Mouse (Mus musculus) lung, adult 2 months (tissue): Measurements from ENCODE around the gene Hoxa4.

Source experiments
- CTCF ChIP-seq: fragments of 200-500 bp; IDR thresholded peaks from 2 replicates; pipeline ENCODE4 v1.5.1; 2011; ENCODE audit warnings: mild to moderate bottlenecking, low read length, control low read depth; ENCODE audit not compliant: insufficient read depth
- POLR2A ChIP-seq: fragments of 200-500 bp; IDR thresholded peaks from 2 replicates; pipeline ENCODE4 v1.6.1; 2011; ENCODE audit warnings: low read depth, mild to moderate bottlenecking, control low read depth, low read length, borderline replicate concordance; ENCODE audit errors: extremely low read depth

DNA sequence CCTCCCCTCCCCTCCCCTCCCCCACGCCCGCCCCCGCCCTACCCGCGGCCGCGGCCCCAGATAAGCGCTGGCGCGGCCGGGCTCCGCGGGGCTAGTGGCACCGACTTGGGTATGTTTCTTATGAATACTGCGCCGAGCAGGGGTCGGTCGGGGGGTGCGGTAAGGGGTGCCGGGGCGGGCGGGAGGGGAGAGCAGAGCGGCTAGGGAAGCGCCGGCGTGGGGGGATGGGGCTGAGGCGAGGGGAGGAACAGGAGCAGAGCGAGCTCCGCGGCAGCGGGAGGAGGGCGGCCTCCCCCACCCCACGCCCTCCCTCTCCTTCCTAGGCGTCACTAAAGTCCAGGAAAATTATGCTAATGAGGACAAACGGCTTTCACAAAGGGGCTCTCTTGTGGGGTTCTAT lies 15.7 kb downstream of the Hoxa4 start:
- TF ChIP-seq POLR2A (no peak), CTCF (no peak)
